Mouse (Mus musculus) splenic B cell, adult 2 months (primary cell): ENCODE measurements around the gene Wnt2.
A peak's percentile ranks its signal among the peaks of the same experiment; 100 is the strongest.

ENCODE experiments used
- DNase-seq: peaks from one replicate; pipeline ENCODE4 v3.0.0-alpha.2; 2011; ENCODE audit warnings: low read depth, low spot score
- H3K27me3 ChIP-seq: 2 replicates; pipeline ENCODE4 v1.6.1; 2012; ENCODE audit warnings: mild to moderate bottlenecking, low read length, moderate library complexity, mixed read lengths; ENCODE audit not compliant: control insufficient read depth, poor library complexity, insufficient read depth, severe bottlenecking
- H3K36me3 ChIP-seq: 2 replicates; pipeline ENCODE4 v1.6.1; 2012; ENCODE audit warnings: mild to moderate bottlenecking, low read length, moderate library complexity, mixed read lengths; ENCODE audit not compliant: control insufficient read depth, poor library complexity, insufficient read depth, severe bottlenecking

Gene Wnt2

DNA sequence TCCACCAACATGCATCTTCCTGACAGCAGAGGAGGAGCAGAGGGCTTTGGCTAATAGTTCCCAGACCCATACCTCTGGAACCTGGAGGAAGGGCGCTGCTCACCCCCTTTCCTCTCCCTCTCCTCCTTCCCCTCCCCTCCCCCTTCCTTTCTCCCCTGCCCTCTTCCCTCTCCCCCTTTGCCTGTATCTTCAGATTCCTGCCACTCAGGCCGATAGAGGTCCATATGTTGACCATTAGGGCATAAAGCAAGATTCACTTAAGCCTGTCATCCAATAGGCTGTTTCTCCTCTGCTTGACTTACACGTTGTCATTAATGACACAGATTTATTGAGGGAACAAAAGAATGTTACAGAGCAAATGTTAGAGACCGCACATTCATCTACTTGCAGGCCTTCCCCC lies 31.9 kb downstream of the Wnt2 start:
- DNase-seq = no peak
- Histone ChIP-seq H3K36me3 (no peaks in the 10 kb centered on the region), H3K27me3 (no peaks in the 10 kb centered on the region; the same call in 1 of the 2 replicates)

DNA sequence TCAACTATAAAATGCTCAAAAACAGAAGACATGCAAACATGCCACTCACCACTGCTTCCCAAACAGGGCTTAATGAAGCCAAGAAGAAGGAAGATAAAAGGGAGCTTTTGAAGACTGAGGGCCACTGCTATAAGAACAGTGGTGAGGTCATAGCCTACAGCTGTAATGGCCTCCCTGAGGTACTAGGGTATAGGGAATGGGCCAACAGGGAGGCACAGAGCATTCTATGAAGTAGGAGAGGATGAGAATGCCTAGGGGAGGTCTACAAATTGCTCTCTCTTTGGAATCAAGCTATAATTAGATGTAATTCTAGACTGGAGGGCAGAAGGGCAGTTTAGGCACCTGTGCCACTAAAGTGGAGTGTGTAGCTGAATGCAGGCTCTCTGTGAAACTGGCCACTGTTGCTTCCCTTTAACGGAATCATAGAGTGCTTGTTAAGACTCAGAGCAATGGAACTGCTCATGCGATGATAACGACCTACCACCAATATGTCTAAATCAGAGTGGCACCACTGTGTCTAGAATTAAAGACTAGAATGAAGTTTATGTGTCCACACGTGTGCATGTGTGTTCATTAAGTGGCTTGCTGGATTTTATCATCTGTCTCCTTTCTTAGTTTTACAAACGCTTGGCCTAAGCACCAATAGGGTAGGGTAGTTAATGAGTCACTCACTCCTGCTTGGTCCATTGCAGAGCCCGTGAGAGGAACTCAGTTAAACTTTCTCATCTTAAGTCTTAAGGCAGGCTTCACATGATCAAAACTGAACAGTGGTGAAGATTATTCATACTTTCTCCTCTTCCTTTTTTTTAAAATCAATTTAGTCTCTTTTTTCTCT lies 35.2 kb downstream of the Wnt2 start:
- DNase-seq = no peak
- H3K36me3 ChIP-seq = no peaks in the 10 kb centered on the region
- no peaks in the 10 kb centered on the region; the same call in 1 of the 2 replicates for H3K27me3 ChIP-seq

DNA sequence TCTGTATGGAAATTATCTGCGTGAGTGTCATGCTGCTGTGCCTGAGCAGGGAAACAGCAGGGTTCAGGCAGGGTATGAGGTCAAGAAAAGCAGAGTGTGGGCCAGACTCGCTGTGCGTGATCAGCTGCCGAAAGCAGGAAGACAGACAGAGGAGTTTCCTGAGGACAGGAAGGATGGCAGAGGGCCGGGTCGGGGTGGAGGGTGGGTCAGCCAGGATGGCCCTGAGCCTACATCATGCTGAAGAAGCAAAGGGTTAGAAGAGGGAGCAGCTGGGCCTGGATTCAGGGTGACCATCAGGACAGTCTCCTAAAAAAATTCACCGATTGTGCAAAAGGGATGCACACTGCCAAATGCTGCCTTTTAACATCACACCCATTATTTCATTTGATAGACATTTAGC lies 38.8 kb downstream of the Wnt2 start:
- no peak for DNase-seq
- H3K27me3 ChIP-seq = no peaks in the 10 kb centered on the region
- H3K36me3 ChIP-seq = no peaks in the 10 kb centered on the region

DNA sequence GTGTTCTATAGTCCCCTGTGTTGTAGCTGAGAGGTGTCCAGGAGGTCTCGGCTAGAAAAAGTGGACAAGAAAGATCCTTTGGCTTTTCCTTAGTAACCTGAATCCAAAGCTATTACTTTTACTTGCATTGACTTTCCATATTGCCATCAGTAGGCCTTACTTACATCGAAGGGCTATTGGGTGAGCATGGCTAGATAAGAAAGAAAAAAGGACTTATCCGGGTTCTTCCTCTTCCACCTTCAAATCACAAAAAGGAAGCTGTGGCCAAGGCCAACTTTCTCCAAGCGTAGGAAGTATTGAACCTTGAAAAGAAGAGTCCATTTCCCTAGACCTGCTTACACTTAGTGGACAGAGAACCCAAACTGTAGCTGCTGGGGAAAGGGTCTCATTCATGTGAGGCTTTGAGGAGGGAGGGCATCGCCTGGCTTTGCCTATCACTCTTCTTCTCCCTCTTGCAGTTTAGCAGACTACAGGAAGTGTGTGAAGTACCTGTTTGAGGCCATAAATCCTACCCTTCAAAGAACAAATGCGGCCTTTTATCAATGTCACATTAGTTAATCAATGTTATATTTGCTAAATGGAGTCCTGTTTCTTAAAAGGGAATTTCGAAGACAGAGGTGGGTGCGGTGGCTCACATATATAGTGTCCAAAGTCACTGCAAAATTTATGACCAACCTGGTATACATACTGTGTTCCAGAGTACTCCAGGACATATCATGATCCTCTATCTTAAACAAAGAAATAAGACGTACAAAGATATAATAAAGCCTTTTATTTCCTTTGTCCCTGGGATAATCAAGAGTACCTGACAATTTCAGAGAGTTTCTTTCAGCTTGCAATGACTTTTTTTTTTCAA lies 40.0 kb downstream of the Wnt2 start:
- no peaks in the 10 kb centered on the region for H3K36me3 ChIP-seq
- no peaks in the 10 kb centered on the region for H3K27me3 ChIP-seq
- no peak for DNase-seq

DNA sequence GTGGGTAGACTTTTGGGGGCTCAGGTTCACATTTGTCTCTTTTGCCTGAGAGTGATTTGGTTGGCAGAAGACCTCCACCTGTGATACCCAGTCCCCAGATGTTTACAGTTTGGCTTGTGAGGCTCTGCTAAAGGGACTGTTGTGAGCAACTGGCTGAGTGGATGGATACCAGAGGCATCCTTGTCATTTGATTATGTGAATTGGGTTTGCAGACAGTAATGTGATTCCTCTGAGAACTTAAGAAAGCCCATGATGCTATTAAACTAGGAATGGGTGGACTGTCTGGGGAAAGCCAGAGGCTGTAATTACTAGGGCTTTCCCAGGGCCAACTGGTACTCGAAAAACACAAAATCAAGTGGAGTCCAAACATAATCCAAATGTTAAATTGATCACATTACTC lies 51.0 kb downstream of the Wnt2 start:
- no peaks in the 10 kb centered on the region for H3K36me3 ChIP-seq
- DNase-seq = no peak
- no peaks in the 10 kb centered on the region for H3K27me3 ChIP-seq

DNA sequence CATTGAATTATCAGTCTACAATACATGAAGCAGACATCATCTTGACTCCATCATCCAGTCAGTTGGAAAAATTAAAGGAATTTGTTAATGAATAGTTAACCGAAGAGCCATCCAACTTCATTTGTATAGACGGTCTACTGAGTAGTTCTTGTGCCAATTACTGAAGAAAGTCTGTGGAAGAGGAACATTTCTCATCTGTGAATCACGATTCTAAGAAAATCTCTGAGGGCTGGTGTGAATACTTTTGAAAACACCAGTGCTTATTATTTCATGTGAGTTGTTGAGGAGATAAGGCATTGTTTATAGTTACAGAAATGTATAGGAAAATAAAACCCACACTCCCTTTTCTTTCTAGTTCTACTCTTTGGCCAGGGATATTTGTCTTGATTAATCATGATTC lies 51.5 kb downstream of the Wnt2 start:
- Histone ChIP-seq H3K27me3 (no peaks in the 10 kb centered on the region), H3K36me3 (no peaks in the 10 kb centered on the region)
- no peak for DNase-seq

DNA sequence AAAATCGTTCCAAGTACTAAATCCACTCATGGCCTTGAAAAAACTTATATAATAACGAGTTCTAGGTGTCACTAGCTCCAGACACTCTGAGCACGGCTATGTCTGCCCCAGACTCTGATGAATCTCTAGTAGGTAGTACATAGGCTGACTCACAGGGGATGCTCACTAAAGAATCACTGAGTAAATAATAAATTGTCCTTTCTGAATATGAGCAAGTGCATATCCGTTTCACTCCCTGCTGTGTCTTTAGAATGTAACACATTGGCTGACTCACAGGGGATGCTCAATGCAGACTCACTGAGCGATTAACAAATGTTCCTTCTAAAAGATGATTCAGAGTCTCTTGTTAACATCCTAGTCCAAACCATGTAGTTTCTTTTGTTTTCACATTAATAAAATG lies 52.1 kb downstream of the Wnt2 start:
- no peaks in the 10 kb centered on the region for H3K27me3 ChIP-seq
- DNase-seq = no peak
- no peaks in the 10 kb centered on the region for H3K36me3 ChIP-seq

DNA sequence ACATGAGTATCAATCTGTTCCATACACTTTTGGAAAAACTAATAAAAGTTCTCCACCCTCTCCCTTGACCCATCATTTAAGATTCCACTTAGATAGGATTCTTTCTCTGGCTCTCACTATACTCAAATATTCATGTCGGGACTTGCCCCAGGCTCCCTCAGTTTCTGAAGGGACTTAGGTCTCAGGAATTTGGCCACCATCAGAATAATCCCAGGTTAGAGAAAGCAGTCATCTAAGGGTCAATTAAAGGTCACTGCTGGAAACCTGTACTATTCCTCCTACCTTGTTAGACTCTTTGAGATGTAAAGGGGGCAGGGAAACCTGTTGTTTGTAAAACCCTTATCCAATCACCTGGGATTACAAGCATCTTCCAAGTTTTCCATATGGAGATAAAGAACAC lies 53.2 kb downstream of the Wnt2 start:
- DNase-seq = no peak
- no peaks in the 10 kb centered on the region for H3K27me3 ChIP-seq
- no peaks in the 10 kb centered on the region for H3K36me3 ChIP-seq

DNA sequence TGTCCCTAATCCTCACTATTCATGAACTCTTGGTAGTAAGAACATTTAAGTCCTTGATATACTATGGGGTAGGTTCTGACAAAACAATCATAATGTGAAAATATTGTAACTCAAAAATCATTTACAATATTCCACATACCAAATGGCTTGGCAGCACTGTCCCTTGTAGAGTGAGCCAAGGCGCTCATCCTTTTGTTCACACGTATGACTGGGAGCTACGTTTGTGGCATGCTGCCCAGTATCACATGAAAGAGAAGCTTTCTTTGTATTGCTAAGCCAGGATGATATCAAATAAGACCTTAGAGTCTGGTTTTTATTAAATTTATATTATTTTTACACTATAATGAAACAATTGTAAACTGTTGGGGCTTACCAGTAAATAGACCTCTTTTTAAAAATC lies 56.0 kb downstream of the Wnt2 start:
- DNase-seq = no peak
- Histone ChIP-seq H3K27me3 (no peaks in the 10 kb centered on the region), H3K36me3 (no peaks in the 10 kb centered on the region)

DNA sequence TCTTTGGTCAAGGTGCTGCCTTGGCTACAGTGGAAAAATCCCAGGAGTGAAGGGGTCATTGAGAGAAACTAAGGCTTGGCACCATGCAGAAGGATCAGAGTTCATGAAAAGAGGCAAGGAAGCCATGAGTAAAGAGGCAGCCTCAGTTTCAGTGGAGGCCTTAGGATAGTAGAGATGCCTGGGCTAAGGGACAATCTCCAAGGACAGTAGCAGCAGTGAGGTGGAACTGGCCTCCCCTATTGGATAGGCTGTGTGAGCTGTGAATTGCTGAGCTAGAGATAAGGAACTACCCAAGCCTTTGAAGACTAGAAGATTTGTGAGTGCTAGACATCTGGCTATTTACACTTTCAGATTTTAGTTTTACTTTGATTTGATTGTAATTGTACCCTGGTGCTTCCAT lies 59.0 kb downstream of the Wnt2 start:
- H3K27me3 ChIP-seq = no peaks in the 10 kb centered on the region
- no peak for DNase-seq

DNA sequence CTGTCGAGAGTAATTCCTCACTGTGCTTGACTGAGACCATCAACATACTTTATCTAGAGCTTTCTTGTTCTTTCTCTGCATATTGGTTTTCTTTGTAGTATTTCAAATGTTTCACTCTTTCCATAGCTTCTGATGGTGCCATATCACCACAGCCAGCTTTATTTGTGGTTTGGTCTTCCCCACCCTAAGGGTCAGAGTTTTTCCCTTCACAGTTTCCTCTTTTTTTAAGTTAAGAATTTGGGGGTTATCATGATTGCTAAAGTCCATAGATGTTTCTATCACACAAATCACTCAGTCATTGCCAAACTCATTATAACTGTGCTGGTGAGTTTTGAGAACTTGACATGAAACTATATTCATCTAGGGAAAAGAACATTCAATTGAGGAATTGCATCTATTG lies 60.6 kb downstream of the Wnt2 start:
- DNase-seq = no peak
- H3K36me3 ChIP-seq = no peaks in the 10 kb centered on the region
- no peaks in the 10 kb centered on the region for H3K27me3 ChIP-seq

More for the DNA sequence above, 59.0 kb downstream of the Wnt2 start:
- no peaks in the 10 kb centered on the region for H3K36me3 ChIP-seq

DNA sequence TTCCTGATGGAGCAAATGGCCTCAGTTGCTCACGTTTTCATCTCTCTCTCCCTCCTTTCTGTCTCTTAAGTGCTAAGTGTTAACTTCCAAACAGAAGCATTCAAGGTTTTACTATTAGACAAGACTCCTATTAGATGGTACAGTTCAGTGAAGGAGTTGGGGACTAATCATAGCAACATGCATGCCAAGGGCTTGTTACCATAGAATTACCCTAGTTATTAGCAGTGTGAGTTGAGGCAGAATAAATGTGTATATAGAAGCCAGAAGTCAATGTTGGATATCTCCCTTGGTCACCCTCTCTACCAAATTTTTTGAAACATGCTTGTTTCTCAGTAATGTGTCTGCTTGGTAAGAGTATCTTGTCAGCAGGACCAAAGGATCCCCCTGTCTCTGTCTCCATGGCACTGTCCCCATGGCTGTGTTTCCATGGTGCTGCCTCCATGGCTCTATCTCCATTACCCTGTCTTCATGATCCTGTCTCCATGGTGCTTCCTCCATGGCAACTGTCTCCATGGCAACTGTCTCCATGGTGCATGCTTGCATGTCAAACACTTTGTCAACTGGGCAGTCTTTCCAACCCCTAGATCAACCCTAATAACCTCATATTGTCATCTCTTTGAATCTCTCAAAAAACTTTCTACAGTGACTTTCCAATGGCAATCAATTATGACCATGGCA lies 61.8 kb downstream of the Wnt2 start:
- no peaks in the 10 kb centered on the region for H3K27me3 ChIP-seq
- DNase-seq = no peak
- H3K36me3 ChIP-seq = no peaks in the 10 kb centered on the region

DNA sequence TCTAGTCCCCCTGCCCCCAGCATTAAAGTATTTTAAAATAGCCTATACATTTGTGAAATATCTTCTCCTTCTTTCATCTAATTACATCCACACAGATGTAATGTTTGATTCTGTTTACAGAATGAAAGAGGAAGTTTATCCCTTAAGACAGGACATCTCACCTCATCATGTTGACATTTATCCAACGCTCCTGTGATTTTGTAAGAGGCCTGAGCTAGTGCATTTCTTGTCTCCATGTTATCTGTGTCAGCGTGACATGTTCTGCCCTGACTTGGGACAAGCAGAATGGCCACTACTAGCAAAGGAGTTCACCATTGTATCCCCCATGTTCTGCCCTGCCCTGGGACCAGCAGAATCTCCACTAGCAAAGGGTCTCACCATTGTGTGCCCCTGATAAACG lies 66.9 kb downstream of the Wnt2 start:
- Histone ChIP-seq H3K36me3 (no peaks in the 10 kb centered on the region), H3K27me3 (no peaks in the 10 kb centered on the region)
- no peak for DNase-seq

DNA sequence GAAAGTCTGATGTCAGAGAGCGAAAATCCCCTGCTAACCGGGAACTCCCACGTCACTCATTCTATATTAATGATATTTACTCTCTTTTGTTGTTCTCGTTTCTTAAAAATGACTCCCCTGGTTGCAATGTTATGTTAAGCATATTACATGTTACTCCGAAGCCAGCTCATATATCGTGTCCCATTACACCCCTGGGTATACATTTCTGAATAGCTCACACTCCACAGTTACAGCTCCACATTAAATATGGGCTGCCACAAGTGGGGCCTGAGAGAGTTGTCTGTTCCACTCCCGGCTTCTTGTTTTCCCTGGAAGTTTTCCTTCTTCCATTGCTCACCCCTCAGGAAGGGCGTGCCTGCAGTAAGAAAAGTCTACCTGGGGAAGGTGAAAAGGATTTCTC lies 78.6 kb downstream of the Wnt2 start:
- Histone ChIP-seq H3K36me3 (no peaks in the 10 kb centered on the region), H3K27me3 (no peaks in the 10 kb centered on the region)
- DNase-seq = no peak

DNA sequence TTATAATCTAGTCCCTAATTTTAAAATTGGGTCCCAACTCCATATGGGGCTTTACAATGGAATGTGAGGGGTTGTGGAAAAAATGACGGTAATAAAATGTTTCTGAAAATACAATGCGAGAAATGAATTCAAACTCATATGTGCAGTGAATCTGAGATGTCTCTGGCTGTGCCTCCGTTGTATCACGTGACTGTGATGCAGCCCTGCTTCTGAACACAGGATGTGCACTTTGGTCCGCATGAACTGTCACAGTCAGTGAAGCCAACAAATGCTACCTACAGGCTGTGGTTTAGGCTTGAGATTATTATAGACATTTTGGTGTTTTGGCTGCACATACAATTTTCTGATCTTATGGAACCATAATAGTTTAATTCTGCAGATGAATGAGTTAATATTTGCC lies 81.3 kb downstream of the Wnt2 start:
- no peaks in the 10 kb centered on the region for H3K36me3 ChIP-seq
- no peaks in the 10 kb centered on the region for H3K27me3 ChIP-seq
- peak; percentile 8 for DNase-seq
